Mouse (Mus musculus): ENCODE measurements around the gene Cnot1. TPM values are rescaled to one million over a fixed set of nuclear protein-coding genes. Genes with fewer than 3 reads are reported as not detected.

The Cnot1 gene
- polyA plus RNA-seq, 1 experiment from 2014 or later: 76.9 TPM

DNA sequence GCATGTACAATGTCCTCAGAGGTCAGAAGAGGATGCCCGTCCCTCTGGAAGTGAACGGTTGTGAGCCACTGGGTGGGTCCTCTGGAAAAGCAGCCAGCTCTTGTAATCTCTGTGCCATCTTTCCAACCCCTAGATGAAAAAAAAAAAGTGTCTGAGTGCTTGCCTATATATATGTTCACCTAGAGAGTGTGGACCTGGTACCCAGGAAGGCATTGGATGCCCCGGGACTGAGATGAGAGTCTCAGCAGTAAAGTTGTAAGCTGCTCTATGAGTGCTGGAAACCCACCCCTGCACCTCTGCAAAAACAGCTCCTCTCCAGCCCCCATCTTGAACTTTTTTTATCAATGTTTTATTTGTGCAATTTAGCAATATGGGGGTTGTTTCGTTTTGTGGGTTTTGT is 1.4 kb upstream of the Cnot1 start:
- no peak for DNase-seq
- H3K36me3 ChIP-seq (ENCODE audit: control insufficient read depth, insufficient read depth, low read length): no peaks in the 10 kb centered on the region
- peaks cover 14% of the 10 kb centered on the region for H3K4me1 ChIP-seq (ENCODE audit: control insufficient read depth, insufficient read depth, low read length)
- 81% methylated on average over 4 of the region's 4 CpGs for WGBS
- no peaks in the 10 kb centered on the region for H3K27me3 ChIP-seq (ENCODE audit: control insufficient read depth, insufficient read depth, low read length)
- no peak overlapping the region for H3K9ac ChIP-seq (replicated peaks; ENCODE audit: low read length)
- no peaks in the 10 kb centered on the region for H3K9me3 ChIP-seq (ENCODE audit: control insufficient read depth, low read length)
- no peak overlapping the region for H3K27ac ChIP-seq (replicated peaks; ENCODE audit: low read depth, low read length)
- no peak for ATAC-seq (ENCODE audit: low FRiP score, low TSS enrichment)
- no peak overlapping the region for H3K4me2 ChIP-seq (ENCODE audit: low read length)
- no peak overlapping the region for H3K4me3 ChIP-seq (replicated peaks; ENCODE audit: low read depth, low read length)

DNA sequence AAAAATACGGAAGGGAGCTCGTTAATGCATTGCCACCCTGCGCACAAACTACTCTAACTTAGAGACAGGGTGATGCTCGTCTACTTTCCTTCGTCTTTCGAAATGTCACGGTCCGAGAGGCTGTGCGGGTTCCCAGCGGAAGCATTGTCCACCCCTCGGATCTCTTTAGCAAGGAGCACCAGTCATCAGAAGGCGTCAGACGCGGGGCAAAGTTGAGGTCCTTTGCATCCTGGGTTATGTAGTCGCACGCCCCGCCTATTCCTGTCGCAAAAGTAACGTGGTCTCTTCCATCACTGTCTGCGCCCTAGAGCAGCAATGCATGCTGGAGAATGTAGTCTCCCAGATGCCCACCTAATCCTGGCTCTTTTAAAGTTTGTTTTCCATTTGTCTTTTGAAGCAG is 597 bp upstream of the Cnot1 start:
- H3K36me3 ChIP-seq (ENCODE audit: control insufficient read depth, insufficient read depth, low read length): no peaks in the 10 kb centered on the region
- H3K4me1 ChIP-seq (ENCODE audit: control insufficient read depth, insufficient read depth, low read length): peaks cover 14% of the 10 kb centered on the region
- H3K27ac ChIP-seq (replicated peaks; ENCODE audit: low read depth, low read length): peak overlapping the region; percentile 94
- no peaks in the 10 kb centered on the region for H3K27me3 ChIP-seq (ENCODE audit: control insufficient read depth, insufficient read depth, low read length)
- peak overlapping the region; percentile 49; the same call in 1 of the 2 replicates for H3K9ac ChIP-seq (replicated peaks; ENCODE audit: low read length)
- no peaks in the 10 kb centered on the region for H3K9me3 ChIP-seq (ENCODE audit: control insufficient read depth, low read length)
- WGBS: 0% methylated on average over 20 of the region's 20 CpGs
- DNase-seq (peak; percentile 97), ATAC-seq (ENCODE audit: low FRiP score, low TSS enrichment) (peak; percentile 93)
- peak overlapping the region; percentile 66 for H3K4me2 ChIP-seq (ENCODE audit: low read length)
- H3K4me3 ChIP-seq (replicated peaks; ENCODE audit: low read depth, low read length): peak overlapping the region; percentile 97

DNA sequence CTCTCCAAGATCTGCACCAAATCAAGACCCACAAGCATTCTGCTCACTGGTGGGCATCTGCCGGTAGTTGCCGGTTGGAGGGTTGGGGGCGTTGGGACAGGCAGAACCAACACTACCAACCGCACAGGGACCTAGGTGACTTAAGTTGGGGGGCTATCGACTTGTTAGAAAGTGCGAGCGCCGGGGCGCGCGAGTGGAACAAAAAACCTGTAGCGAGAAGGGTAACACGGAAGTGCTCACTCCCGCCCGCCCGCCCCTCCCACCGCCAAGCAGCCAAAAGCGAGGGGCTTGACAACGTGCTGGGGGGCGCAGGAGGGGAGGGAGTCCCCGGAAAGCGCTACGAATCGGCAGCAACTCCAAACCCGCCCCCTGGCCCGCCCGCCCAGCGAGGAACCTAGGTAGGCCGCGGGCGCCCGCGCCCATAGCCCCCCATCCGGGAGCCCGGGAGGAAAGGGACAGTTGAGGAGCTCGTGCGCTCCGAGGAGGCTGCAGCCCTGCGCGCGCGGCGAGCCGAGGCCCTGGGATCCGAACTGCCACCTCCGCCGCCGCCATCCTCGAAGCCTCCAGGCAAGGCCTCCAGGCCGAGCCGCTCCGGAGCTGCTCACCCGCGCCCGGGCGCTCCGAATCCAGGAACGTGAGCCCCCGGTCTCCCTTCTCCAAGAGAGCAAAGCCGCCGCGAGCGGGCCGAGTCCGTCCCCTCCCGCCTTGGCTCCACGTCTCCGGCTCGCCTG is 638 bp downstream of the Cnot1 start:
- Histone ChIP-seq H3K4me1 (ENCODE audit: control insufficient read depth, insufficient read depth, low read length) (peaks cover 16% of the 10 kb centered on the region), H3K27ac (replicated peaks; ENCODE audit: low read depth, low read length) (peak overlapping the region; percentile 91), H3K27me3 (ENCODE audit: control insufficient read depth, insufficient read depth, low read length) (no peaks in the 10 kb centered on the region), H3K9ac (replicated peaks; ENCODE audit: low read length) (peak overlapping the region; percentile 90), H3K4me3 (replicated peaks; ENCODE audit: low read depth, low read length) (peak overlapping the region; percentile 97), H3K9me3 (ENCODE audit: control insufficient read depth, low read length) (no peaks in the 10 kb centered on the region), H3K4me2 (ENCODE audit: low read length) (peak overlapping the region; percentile 93), H3K36me3 (ENCODE audit: control insufficient read depth, insufficient read depth, low read length) (no peaks in the 10 kb centered on the region)
- peak; percentile 63 for DNase-seq
- no peak; the same call in 1 of the 2 replicates for ATAC-seq (ENCODE audit: low FRiP score, low TSS enrichment)
- WGBS: under 1% methylated on average over 64 of the region's 69 CpGs

DNA sequence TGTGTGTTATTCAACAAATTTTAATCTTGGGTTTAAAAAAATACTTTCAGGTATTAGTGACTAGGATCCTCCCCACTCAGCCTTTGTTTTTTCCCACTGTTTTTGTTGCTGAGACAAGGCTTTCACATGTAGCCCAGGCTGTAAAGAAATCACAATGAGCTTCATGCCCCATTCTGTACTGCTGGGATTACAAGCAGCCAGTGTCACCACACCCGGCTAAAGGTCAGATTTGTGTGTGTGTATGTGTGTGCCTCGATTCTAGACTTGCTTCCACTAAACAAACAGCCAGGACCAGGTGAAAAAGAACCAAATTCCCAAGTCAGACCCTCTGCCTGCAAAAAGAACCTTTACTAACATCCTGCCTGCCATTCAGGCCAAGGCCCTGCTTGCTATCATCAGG is 1.8 kb downstream of the Cnot1 start:
- Histone ChIP-seq H3K4me3 (replicated peaks; ENCODE audit: low read depth, low read length) (peak overlapping the region; percentile 97), H3K9ac (replicated peaks; ENCODE audit: low read length) (peak overlapping the region; percentile 90; the same call in 1 of the 2 replicates), H3K4me1 (ENCODE audit: control insufficient read depth, insufficient read depth, low read length) (peaks cover 19% of the 10 kb centered on the region), H3K36me3 (ENCODE audit: control insufficient read depth, insufficient read depth, low read length) (no peaks in the 10 kb centered on the region), H3K27ac (replicated peaks; ENCODE audit: low read depth, low read length) (no peak overlapping the region), H3K9me3 (ENCODE audit: control insufficient read depth, low read length) (no peaks in the 10 kb centered on the region), H3K4me2 (ENCODE audit: low read length) (peak overlapping the region; percentile 93), H3K27me3 (ENCODE audit: control insufficient read depth, insufficient read depth, low read length) (no peaks in the 10 kb centered on the region)
- no peak for DNase-seq
- WGBS: 58% methylated on average over 2 of the region's 2 CpGs
- no peak for ATAC-seq (ENCODE audit: low FRiP score, low TSS enrichment)

DNA sequence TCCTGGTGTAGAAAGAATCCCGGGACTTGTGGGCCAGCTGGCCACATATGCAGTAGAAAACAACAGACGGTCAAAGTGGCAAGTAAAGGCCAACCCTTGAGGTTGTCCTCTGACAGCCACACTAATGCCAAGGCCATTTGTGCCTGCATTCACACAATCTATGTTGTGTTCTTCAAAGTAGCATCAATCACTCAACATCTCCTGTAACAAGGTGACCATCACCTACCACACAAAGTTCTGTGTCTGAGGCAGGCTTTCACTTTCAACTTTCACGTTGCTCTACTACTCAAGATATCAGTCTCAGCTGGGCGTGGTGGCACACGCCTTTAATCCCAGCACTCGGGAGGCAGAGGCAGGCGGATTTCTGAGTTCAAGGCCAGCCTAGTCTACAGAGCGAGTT is 5.0 kb downstream of the Cnot1 start:
- Histone ChIP-seq H3K4me1 (ENCODE audit: control insufficient read depth, insufficient read depth, low read length) (peaks cover 19% of the 10 kb centered on the region), H3K27me3 (ENCODE audit: control insufficient read depth, insufficient read depth, low read length) (no peaks in the 10 kb centered on the region), H3K36me3 (ENCODE audit: control insufficient read depth, insufficient read depth, low read length) (no peaks in the 10 kb centered on the region), H3K9me3 (ENCODE audit: control insufficient read depth, low read length) (no peaks in the 10 kb centered on the region), H3K9ac (replicated peaks; ENCODE audit: low read length) (no peak overlapping the region), H3K4me2 (ENCODE audit: low read length) (no peak overlapping the region), H3K27ac (replicated peaks; ENCODE audit: low read depth, low read length) (no peak overlapping the region), H3K4me3 (replicated peaks; ENCODE audit: low read depth, low read length) (no peak overlapping the region)
- no peak for DNase-seq
- ATAC-seq (ENCODE audit: low FRiP score, low TSS enrichment): no peak
- 91% methylated on average over 8 of the region's 8 CpGs for WGBS

DNA sequence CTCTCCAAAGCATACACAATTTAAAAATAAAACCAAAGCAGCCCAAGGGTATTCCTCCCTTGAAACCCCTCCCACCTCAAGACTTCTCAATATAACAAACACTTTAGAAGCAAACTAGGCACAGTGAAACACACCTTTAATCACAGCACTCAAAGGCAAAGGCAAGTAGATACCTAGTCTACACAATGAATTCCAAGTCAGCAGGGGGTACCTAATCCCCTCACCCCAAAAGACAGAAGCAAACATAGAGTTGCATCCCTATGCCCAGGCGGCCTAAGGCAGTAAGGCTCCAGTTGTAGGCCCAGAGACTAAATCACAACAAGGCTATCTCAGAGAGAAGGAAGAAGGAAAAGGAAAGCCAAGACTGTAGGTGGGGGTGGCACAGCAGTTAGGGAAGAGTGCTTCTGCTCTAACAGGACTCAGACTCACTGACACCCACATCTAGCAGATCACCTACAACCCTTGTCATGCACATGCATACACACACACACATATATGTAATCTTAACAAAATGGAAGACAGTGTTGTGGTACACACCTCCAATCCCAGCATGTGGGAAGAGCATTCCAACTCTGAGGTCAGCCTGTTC is 5.7 kb downstream of the Cnot1 start:
- Histone ChIP-seq H3K4me3 (replicated peaks; ENCODE audit: low read depth, low read length) (no peak overlapping the region), H3K27me3 (ENCODE audit: control insufficient read depth, insufficient read depth, low read length) (no peaks in the 10 kb centered on the region), H3K4me1 (ENCODE audit: control insufficient read depth, insufficient read depth, low read length) (peaks cover 19% of the 10 kb centered on the region), H3K9me3 (ENCODE audit: control insufficient read depth, low read length) (no peaks in the 10 kb centered on the region), H3K4me2 (ENCODE audit: low read length) (no peak overlapping the region), H3K36me3 (ENCODE audit: control insufficient read depth, insufficient read depth, low read length) (no peaks in the 10 kb centered on the region), H3K27ac (replicated peaks; ENCODE audit: low read depth, low read length) (no peak overlapping the region), H3K9ac (replicated peaks; ENCODE audit: low read length) (no peak overlapping the region)
- DNase-seq: no peak
- ATAC-seq (ENCODE audit: low FRiP score, low TSS enrichment): no peak
- WGBS: 71% methylated on average over 1 of the region's 1 CpGs

DNA sequence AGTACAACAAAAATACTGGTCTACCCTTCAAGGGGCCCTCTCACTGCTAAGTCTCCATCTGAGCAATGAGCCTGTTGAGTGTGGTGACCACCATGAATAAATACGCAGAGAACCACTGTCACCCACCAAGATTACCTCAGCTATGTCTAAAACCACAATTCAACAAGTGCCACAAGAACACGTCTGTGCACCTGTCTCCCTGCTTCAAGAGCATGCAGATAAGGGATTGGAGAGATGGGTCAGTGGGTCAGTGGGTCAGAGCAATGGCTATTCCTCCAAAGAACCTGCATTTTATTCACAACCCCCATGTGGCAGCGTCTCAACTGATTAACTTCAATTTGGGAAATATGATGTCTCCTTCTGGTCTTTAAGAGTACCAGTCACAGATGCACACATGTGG is 6.9 kb downstream of the Cnot1 start:
- no peak overlapping the region for H3K4me2 ChIP-seq (ENCODE audit: low read length)
- H3K27me3 ChIP-seq (ENCODE audit: control insufficient read depth, insufficient read depth, low read length): no peaks in the 10 kb centered on the region
- H3K9ac ChIP-seq (replicated peaks; ENCODE audit: low read length): no peak overlapping the region
- WGBS: 94% methylated on average over 3 of the region's 3 CpGs
- ATAC-seq (ENCODE audit: low FRiP score, low TSS enrichment) (no peak), DNase-seq (no peak)
- H3K4me3 ChIP-seq (replicated peaks; ENCODE audit: low read depth, low read length): no peak overlapping the region
- H3K4me1 ChIP-seq (ENCODE audit: control insufficient read depth, insufficient read depth, low read length): peaks cover 9% of the 10 kb centered on the region
- H3K27ac ChIP-seq (replicated peaks; ENCODE audit: low read depth, low read length): no peak overlapping the region
- no peaks in the 10 kb centered on the region for H3K9me3 ChIP-seq (ENCODE audit: control insufficient read depth, low read length)
- no peaks in the 10 kb centered on the region for H3K36me3 ChIP-seq (ENCODE audit: control insufficient read depth, insufficient read depth, low read length)

DNA sequence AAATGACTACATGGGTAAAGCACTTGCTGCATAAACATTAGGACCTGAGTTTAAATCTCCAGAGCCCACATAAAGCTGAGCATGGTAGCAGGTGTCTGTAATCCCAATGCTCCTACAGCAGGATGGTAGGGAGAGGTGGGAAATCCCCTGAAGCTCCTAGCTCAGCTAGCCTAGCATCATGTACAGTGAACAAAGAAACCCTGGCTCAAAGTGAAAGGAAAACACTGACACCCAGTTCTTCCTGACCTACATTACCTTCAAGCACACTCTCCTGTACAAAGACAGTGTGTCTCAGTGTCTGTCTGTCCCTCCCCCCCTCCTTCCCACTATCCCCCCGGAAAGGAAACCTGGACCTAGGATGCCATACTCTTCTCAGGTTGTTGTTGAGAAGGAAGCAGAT is 7.4 kb downstream of the Cnot1 start:
- Histone ChIP-seq H3K36me3 (ENCODE audit: control insufficient read depth, insufficient read depth, low read length) (no peaks in the 10 kb centered on the region), H3K4me2 (ENCODE audit: low read length) (no peak overlapping the region), H3K9me3 (ENCODE audit: control insufficient read depth, low read length) (no peaks in the 10 kb centered on the region), H3K27me3 (ENCODE audit: control insufficient read depth, insufficient read depth, low read length) (no peaks in the 10 kb centered on the region), H3K9ac (replicated peaks; ENCODE audit: low read length) (no peak overlapping the region), H3K27ac (replicated peaks; ENCODE audit: low read depth, low read length) (no peak overlapping the region), H3K4me3 (replicated peaks; ENCODE audit: low read depth, low read length) (no peak overlapping the region), H3K4me1 (ENCODE audit: control insufficient read depth, insufficient read depth, low read length) (peaks cover 5% of the 10 kb centered on the region; the same call in 1 of the 2 replicates)
- DNase-seq: no peak
- WGBS: 93% methylated on average over 1 of the region's 1 CpGs
- no peak for ATAC-seq (ENCODE audit: low FRiP score, low TSS enrichment)

DNA sequence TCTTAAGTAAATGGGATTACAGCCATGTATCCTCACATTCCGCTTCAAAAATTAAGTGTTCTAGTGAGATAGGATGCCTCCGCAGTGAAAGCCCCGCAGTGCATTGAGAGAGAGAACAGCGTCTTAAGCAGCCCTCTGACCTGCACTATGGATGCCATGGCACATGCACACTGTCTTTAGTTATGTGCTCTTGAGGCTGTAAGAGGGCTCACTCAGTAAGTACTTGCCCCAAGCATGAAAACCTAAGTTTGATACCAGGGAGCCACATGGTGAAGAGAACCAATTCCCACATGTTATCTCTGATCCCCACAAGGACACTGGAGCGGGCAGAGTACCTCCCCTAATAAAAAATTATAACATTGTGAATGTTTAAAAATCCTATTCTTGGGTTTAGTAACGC is 8.1 kb downstream of the Cnot1 start:
- H3K9ac ChIP-seq (replicated peaks; ENCODE audit: low read length): no peak overlapping the region
- no peak overlapping the region for H3K4me2 ChIP-seq (ENCODE audit: low read length)
- H3K27me3 ChIP-seq (ENCODE audit: control insufficient read depth, insufficient read depth, low read length): no peaks in the 10 kb centered on the region
- peaks cover 5% of the 10 kb centered on the region; the same call in 1 of the 2 replicates for H3K4me1 ChIP-seq (ENCODE audit: control insufficient read depth, insufficient read depth, low read length)
- 93% methylated on average over 6 of the region's 6 CpGs for WGBS
- ATAC-seq (ENCODE audit: low FRiP score, low TSS enrichment) (no peak), DNase-seq (no peak)
- no peak overlapping the region for H3K27ac ChIP-seq (replicated peaks; ENCODE audit: low read depth, low read length)
- H3K36me3 ChIP-seq (ENCODE audit: control insufficient read depth, insufficient read depth, low read length): no peaks in the 10 kb centered on the region
- no peaks in the 10 kb centered on the region for H3K9me3 ChIP-seq (ENCODE audit: control insufficient read depth, low read length)
- H3K4me3 ChIP-seq (replicated peaks; ENCODE audit: low read depth, low read length): no peak overlapping the region

Data from midbrain, embryonic 14.5 days (tissue).